Mouse (Mus musculus) lung, postnatal 25 days (tissue): ENCODE measurements around the gene Slc15a4.
A peak's percentile ranks its signal among the peaks of the same experiment; 100 is the strongest.

ENCODE experiments used
- DNase-seq: peaks from one replicate; pipeline ENCODE4 v3.0.0; 2022; ENCODE audit warnings: low spot score

Slc15a4 gene

DNA sequence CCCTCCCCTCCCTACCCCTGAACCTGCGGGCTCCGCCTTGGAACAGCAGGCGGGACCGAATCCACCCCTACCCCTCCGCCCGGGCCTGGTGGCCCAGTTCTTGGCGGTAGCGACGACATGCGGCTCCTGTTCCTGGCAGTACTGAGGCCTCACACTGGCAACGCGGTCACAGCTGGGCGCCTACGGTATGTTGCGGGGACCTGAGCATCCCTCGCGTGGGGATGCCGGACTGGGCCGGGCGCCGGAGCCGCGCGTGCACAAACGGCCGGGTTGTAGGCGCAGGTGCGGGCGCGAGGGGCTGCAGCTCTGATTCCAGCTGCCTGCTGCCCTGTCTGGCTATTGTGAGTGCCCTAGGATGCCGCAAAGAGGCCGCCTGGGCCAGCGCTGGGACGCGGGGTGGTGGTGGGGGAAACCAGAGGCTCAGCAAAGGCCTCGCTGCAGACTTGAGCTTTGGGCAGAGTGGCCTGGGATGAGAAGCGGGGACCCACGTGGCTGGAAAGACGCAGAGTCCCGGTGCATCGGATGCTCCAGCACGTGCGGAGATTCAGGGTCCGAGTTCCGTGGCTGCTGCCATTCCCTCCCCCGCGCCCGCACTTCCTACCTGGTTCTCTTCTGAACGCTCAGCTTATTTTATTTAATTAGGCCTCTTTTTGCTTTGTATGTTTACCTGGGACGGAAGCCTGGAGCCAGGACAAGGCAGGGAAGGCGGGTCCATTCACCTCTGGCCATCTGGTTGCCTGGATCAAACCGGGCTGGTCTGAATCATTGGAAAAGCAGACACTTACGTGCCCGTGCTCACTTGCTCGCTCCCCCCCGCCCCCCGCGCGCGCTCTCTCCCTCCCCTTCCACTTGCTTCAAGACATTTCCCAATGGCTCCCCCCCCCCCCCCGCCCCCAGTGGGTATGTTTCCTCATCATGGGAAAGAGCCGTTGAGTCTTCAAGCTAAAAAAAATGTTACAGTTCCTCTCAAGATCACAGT is at the start of gene Slc15a4, which contains the start of gene Glt1d1:
Slc15a4 (minus strand) TSS at position 731 of the 979 bp plus-strand sequence.
Glt1d1 (plus strand) TSS at position 96 of the 979 bp plus-strand sequence.
- DNase-seq, result no peak

DNA sequence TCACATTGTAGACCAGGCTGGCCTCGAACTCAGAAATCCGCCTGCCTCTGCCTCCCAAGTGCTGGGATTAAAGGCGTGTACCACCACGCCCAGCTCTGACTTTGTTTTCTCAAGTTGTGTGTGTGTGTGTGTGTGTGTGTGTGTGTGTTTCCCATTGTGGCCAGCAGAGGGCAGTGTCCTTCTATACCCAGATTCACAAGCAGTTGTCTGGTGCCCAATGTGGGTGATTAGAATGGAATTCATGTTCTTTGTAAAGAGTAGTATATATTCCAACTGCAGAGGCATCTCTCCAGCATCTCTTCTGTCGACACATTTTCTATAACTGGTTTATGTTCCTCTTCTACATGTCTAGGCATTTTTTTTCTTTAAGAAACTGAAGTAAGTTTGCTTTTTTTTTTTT is 45.8 kb upstream of the Slc15a4 start:
- no peak for DNase-seq

DNA sequence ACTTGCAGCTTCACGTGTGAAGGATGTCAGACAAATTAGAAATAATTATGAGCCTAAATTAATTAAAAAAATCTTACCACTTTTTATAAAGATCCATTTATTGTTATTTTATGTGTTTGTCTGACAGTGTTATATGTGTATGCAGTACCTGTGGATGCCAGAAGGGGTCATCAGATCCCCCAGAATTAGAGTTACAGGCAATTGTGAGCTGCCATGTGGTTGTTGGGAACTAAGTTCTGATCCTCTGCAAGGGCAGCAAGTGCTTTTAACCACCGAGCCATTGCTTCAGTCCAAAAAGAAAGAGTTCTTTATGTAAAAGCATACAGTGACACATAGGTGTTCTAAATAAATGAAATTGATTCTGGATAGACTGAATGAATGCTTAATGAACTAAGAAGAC is 44.9 kb upstream of the Slc15a4 start:
- DNase-seq, result no peak

- no peak for DNase-seq
These were observed 41.2 kb upstream of the Slc15a4 start for GRCm38 (mm10) chr5:127673913-127674312.

DNA sequence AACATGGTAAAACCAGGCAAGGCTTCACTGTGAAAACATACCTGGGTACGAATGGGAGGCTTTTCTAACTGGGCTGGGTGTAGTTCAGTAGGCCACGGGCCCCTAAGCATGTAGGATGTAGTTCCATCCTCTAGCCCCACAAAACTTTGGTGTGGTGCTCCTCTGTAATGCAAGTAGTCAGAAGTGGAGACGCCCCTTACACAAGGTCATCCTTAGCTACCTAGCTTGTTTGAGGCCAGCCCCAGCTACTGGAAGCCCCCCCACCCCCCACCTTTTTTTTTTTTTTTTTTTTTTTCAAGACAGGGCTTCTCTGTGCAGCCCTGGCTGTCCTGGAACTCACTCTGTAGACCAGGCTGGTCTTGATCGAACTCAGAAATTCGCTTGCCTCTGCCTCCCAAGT is 28.3 kb upstream of the Slc15a4 start:
- no peak for DNase-seq

- no peak for DNase-seq
These were observed 27.6 kb upstream of the Slc15a4 start for GRCm38 (mm10) chr5:127660267-127660666.

DNA sequence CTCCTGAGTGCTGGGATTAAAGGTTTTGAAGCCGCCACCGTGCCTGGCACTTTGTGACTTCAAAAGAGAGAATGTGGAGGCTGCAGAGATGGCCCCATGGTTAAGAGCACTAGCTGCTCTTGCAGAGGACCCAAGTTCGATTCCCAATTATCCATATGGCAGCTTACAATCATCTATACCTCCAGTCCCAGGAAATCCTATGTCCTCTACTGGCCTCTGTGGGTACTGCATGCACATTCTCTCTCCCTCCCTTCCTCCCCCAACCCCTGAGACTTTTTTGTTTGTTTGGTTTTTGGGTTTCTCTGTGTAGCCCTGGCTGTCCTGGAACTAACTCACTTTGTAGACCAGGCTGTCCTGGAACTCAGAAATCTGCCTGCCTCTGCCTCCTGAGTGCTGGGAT is 26.6 kb upstream of the Slc15a4 start:
- DNase-seq, result no peak

DNA sequence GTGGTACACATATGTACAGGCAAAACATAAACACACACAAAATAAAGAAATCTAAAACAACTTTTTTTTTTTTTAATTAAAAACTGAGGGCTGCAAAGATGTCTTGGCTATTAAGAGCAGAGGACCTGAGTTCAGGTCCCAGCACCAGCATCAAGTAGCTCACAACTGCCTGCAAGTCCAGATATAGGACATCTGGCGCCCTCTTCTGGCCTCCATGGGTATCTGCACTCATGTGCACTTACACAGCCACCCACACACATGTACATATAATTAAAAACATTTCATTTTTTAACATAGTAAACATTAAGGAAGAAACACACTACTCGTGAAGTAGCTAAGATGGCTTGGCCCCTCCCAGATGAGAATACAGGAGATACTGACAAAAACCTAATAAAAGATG is 25.6 kb upstream of the Slc15a4 start:
- DNase-seq, result no peak

GRCm38 (mm10) chr5:127649077-127649476 is 16.4 kb upstream of the Slc15a4 start:
- DNase-seq, result peak; percentile 20

- no peak for DNase-seq
These were observed 15.3 kb upstream of the Slc15a4 start for GRCm38 (mm10) chr5:127648046-127648445.

DNA sequence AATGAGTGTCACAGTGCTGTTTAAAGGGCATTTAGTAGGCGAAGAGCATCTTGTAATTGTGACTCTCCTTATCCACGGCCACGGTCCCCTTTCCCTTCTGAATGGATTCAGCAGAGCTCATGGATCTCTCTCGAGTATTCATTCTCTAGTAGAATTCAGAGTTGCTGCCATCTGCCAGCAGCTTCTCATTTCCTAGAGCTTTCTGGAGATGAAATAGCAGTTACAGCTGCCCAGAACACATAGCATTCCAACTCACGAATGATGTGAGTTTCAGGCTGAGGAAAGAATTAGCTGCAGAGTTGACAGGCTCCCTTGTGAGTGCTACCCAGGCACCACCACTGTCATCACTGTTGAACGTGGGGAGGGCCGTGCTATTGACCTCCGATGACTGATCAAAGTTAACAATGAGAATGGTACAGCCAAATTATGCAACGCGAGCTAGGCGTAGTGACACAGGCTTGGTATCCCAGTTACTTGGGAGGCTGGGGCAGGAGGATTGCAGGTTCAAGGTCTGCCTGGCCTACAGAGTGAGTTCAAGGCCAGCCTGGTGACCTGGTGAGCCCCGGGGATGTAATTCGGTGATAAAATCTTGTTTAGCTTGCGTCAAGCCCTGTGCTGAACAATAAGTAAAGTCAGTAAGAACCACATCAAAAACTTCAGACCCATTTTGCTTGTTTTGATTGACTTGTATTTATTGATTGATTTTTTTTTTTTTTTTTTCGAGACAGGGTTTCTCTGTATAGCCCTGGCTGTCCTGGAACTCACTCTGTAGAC is 8.7 kb upstream of the Slc15a4 start:
- DNase-seq, result no peak

DNA sequence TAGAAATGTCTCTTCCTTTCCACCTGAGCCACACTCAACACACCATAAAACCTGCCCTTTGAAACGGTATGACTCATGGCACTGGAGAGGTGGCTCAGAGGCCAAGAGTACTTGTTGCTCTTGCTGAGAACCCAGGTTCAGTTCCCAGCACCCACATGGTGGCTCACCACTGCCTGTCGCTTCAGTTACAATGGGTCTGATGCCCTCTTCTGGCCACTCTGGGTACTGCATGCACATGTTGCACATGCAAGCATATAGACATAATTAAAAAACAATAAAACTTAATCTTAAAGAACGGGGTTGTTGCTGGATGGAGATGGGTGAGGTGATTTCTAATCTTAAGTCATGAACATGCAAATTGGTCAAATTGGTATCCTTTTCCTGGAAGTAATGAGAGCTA is 7.7 kb upstream of the Slc15a4 start:
- no peak for DNase-seq

- DNase-seq, result no peak
These were observed 6.9 kb upstream of the Slc15a4 start for GRCm38 (mm10) chr5:127639635-127640034.

GRCm38 (mm10) chr5:127639067-127639605 is 6.4 kb upstream of the Slc15a4 start:
- DNase-seq, result no peak

DNA sequence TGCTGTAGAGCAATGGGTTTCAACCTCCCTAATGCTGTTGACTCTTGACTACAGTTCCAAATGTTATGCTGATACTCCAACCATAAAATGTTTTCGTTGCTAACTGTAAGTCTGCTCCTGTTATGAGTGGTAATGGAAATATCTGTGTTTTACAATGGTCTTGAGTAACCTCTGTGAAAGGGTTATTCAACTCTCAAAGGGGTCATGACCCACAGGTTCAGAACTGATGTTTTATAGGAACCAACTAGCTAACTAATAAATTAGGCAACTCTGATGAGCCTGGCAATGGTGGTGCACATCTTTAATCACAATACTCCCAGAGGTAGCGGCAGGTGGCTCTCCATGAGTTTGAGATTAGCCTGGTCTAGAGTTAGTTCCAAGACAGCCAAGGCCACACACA is 5.5 kb upstream of the Slc15a4 start:
- DNase-seq, result no peak

DNA sequence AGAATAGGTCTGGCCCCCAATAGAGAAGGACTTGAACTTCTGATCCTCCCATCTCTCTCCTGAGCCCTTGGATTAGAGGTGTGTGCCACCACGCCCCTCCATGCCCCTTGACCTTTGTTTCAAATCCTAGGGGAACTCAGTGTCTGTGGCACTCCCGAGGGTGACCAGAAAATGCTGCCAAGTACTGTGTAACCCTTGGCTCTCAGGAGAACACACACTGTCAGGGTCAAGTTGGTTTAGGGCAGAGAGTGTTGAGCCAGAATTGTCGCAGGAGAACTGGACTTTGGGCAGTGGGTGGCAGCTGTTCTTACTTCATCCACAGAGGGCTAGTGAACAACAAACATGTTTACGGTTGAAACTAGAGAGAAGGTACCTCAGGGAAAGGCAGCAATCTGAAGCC is 4.9 kb upstream of the Slc15a4 start:
- no peak for DNase-seq

DNA sequence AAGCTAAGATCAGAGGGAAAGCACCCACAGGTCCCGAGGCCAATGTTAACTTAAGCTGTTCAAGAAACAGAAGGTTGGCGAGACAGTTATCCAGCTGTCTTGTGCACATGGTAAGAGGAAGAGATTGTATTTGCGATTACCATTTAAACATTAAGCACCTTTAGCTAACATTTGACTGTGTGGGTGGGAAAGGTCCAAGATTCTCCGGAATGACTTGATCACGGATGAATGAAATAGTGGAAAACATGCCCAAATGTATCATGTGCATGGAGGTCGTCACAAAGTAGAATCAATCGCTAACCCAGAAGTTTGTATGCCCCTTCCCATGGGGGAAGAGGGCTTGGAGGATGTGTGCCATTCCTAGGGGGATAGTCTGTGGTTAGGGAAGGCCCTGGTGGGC is 969 bp upstream of the Slc15a4 start:
- no peak for DNase-seq

DNA sequence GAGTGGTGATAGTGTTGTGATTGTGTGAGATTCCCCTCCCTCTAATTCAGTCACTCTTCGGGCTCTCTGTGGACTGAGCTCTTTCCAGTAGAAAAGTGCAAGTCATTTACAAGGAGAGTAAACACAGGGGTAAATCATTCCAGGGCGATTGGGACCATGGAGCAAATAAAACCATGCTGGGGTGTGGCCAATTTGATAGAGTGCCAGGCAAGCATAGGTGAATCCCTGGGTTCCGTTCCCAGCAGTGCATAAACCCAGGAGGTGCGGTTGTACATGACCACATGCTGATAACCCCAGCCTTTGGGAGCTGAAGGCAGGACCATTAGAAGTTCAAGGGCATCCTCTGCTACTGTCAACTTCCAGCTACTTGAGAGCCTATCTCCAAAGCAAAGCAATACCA is 491 bp upstream of the Slc15a4 start:
- DNase-seq, result no peak

DNA sequence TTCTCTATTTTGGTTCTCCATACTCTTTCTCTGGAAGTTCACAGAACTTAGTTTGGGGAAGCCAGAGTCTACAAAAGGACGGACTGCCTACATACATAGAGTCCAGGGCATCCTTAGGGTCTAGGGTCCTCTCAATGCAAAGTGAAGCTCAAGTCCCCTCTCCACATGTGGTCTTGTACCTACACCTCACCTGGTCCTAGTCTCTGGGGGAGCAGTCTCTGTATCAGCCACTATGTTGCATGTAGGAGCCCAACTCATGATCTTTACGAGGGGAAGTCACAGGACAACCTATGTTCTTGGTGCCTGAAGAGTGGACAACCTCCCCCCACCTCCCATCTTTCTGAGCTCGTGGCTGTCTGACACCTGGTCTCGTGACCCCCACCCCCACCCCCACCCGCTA is 1.0 kb downstream of the Slc15a4 start:
- no peak for DNase-seq

DNA sequence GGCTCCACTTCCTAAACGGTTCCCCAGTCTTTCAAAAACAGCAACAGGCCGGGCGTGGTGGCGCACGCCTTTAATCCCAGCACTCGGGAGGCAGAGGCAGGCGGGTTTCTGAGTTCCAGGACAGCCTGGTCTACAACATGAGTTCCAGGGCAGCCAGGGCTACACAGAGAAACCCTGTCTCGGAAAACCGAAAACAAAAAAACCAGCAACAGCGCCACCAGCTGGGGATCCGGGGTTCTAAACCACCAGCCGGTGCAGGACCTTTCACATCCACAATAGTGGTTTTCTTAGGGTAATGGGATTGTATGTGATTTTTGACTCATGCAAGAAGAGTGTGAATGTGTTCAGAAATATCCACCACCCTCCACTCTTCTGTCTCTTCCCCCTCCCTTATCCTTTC is 5.5 kb downstream of the Slc15a4 start:
- DNase-seq, result no peak

GRCm38 (mm10) chr5:127624427-127625213 is 8.1 kb downstream of the Slc15a4 start:
- DNase-seq, result no peak

GRCm38 (mm10) chr5:127621108-127621507 is 11.6 kb downstream of the Slc15a4 start:
- DNase-seq, result no peak
